Mouse (Mus musculus) c-Kit-positive CD71-positive TER-119-positive erythroid progenitor cells, embryonic 14.5 days (primary cell): Measurements from ENCODE around the gene Adh5.
A peak's percentile ranks its signal among the peaks of the same experiment; 100 is the strongest.

ENCODE experiments used
- DNase-seq: peaks from one replicate; pipeline ENCODE4 v3.0.0-alpha.2; 2013; ENCODE audit warnings: low spot score

The Adh5 gene

DNA sequence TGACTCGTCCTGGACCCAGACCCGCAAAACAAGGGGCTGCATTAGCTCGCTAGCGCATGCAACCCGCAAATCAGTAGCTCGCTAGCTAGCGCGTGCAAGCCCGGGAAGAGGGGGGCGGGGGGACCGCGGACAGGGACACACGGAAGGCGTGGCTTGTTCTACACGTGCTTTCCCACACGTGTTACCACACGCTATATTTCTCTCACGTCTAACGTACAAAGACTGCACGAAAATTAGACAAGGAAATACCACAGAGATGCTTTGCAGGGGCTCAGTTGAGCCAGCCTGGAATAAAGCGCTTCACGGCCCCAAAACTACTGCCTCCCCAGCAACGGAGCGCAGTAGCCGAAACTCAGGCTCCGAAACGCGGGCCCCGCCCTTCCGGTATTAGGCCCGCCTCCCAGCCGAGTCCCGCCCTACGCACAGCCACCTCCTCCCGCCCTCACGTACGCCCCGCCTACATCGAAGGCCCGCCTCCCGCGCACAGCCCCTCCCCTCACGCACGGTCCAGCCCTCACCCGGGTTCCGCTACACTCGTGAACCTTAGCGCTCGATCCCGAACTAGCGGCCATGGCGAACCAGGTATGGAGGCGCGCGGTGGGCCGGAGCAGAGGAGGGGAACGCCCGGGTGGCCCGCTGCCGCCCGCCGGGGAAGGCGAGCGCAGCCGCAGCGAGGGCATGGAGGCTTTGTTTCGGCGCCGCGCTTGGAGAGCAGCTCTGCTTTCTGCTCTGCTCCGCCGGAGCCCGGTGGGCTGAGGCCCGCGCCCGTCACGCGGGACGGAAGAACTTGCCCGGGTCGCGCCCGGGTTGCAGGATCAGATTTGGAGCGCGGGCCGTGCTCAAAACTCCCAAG, at the start of gene Adh5:
Gene Adh5 (plus strand): TSS at position 482 of the 853 bp plus-strand sequence.
- peak; percentile 90 for DNase-seq

DNA sequence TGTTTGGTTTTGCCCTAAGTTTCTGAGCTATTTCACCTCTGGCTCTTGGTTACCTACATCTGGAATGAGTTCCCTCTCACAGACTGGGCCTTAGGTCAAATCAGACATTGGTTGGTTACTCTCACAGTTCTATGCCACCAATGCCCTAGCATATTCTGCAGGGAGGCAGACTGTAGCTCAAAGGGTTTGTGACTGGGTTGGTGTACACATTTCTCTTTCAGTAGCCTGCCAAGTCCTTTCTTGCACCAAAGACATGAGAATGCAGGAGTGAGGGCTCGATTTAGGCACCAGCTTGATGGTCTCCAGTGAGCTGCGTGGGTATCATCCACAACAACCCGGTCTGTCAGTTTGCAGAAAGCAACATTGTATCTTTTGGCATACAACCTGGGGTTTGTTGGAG, 38.0 kb upstream of the Adh5 start:
- DNase-seq: no peak

DNA sequence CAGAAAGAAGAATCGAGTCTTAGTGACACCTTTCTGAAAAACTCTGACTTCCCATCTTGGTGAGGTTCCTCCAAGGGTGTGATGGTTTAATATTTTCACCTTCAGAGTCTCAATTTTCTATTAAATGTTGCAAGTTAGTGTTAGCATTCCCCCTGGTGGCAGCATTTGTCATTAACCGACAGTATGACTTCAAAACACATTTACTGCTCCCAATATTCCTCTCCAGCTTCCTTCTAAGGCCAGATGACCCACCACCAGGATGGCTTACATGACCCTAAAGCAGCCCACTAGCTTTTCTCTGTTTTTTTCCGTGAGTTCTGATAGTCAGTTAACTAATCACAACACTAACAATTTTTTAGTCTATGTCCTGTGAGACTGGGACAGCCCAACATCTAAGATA, 37.6 kb upstream of the Adh5 start:
- DNase-seq: no peak

DNA sequence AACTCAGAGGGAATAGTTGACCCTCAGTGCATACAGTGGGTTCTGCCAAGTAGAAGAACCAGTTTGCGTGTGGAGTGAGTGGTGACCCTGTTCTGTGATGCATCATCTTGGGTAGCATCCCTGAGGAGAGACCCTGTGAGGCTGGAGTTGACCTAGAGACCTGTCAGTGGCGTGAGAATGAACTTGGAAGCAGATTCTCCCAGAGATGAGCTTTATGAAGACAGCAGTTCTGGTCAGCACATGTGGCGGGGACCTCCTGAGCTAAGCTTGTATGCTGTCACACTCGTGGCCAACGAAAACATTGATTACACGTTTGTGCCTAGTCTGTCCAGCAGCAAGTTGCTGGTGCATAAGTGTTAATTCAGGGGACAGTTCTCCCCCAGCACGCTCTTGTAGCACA, 37.1 kb upstream of the Adh5 start:
- DNase-seq: no peak

DNA sequence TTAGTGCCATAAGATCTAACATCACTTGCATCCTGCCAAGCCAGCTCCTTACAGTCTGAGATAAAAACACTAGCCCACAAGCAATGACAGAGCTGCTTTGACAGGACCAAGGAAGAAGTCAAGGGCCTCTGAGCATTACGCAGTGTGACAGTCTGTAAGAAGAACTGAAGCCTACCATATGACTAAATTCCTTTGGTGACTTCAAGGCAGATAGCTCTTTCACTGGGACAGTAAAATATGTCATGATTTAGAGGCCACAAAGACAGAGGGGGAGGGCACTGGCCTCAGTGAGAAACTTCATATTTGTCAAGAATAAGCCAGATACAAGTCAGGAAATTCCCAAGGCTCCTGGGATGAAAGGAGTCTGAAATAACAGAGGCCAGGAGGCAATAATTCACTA, 35.0 kb upstream of the Adh5 start:
- no peak for DNase-seq

DNA sequence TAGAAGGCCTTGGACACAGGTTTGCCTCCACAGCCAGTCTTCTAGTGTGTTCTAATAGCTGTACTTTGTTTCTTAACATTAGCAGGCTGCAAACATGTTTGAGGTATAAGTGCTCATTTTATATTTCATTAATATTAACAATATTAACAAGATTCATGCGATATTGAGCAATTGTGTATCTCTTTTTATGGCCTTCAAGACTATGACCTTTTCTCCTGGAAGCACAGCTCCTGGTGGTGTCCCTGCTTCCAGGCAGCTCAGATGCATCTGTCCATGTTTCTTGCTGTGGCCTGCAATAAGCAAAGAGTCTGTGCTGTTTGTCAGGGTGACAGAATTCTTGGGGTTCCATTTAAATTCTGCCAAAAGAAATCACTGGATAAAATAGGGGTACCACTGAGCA, 33.3 kb upstream of the Adh5 start:
- no peak for DNase-seq

DNA sequence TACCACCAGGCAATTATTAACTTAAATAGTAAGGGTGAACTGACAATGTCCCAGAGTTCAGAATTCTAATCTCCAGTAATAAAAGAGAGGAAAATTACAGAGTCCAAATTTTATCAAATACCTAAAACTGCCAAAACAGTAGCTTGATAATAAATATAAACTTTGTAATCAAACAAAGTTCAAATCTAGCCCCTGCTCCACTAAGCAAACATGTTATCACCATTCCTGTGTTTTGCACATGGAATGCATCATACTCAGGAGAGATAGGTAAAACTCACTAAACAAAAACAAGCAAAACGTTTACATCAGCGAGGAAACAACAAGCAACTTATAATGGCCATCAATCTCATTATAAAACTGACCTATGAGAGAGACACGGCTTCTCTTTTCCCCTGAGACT, 32.7 kb upstream of the Adh5 start:
- DNase-seq: no peak

DNA sequence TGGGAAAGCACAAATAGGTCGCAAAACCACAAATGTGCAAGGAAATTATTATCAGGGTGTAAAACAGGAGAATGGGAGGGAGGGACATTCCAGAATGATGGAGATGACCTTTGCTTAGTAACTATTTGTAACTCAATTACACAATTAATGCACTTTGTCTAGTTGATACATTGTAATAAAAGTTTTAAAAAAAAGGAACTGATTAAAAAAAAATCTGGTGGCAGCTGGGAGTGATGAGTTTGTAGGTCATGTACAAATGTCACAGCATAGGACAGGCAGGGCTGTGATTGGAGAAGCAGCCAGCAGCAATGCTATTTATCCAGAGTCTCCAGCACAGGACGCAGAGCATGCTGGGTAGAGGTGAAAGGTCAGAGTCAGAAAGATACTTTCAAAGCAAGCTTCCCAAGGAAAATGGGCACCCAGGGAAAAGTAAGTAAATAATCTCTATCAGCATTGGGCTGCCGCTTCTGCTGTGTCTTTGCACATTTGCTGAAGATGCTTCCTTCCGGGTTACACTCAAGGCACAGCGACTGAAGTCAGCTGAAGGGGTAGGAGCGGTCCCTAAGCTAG, 27.7 kb upstream of the Adh5 start, which contains the start of gene Adh4:
Gene Adh4 (plus strand): TSS at position 346 of the 570 bp plus-strand sequence.
- no peak for DNase-seq

DNA sequence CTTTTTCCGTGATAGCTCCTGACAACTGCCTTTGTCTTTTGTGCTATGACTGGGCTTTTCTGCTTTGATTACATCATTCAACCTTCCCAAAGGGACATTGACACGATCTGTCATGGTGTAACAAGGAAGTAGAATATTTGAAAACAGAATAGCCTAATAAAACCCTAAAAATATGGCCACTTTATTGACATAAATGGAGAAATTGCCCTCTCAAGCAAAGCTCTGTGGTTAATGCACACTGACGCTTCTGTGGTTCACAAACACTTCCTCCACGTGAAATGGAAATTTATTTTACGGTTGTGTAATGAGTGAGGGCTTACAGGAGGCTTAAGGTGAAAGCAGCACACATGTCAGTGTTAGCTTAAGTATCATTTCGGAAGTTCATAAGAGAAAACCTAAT, 23.5 kb upstream of the Adh5 start:
- no peak for DNase-seq

DNA sequence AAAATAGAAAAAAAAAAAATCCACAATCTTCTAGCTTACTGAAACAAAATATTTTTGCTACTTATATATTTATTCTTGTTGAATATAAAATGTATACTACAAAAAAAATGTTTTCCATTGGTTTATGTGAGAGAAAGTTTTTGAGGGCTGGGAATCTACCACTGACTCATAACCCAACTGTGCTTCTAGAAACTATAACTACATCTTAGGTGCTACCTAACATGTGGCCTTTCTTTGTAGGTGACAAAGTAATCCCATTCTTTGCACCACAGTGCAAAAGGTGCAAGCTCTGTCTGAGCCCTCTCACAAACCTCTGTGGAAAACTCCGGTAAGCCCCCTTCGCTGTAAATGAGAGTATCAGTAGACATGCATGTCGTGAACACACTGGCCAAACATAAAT, 22.5 kb upstream of the Adh5 start:
- DNase-seq: no peak

DNA sequence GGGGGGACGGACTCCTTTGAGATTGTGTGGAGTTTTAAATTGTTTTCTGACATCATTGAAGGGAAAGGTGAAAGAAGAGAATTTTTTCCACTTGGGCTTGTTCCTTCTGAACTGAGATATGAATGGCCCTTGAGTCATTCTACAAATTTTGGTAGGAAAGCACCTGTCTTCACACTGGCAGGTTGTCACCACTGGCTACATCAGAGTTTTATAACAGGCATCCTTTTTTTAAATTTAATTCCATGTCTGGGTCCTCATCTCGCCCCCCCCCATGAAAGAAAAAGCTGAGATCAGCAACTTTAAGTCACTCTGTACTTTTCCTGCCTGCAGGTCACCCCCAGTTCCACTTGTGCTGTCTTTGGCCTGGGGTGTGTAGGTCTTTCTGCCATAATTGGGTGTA, 19.2 kb upstream of the Adh5 start:
- DNase-seq: no peak

DNA sequence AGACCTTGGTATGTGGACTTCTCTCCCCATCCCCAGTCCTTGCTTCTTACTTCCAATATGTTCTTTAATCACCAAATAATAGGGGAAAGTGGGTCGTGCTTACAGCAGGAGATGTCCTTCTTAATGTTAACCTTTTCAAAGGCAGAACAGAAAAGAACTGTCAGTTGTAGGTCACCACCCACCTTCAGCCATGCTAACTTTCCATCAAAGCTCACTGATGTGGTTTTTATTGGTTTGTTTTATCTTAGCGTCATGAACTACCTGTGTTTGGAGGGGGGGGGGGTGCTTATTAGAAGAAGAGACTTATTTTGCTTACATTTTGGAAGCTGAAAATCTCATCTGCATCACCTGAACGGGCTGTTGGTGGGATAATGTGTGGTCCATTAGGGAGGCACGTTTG, 18.6 kb upstream of the Adh5 start:
- DNase-seq: no peak

DNA sequence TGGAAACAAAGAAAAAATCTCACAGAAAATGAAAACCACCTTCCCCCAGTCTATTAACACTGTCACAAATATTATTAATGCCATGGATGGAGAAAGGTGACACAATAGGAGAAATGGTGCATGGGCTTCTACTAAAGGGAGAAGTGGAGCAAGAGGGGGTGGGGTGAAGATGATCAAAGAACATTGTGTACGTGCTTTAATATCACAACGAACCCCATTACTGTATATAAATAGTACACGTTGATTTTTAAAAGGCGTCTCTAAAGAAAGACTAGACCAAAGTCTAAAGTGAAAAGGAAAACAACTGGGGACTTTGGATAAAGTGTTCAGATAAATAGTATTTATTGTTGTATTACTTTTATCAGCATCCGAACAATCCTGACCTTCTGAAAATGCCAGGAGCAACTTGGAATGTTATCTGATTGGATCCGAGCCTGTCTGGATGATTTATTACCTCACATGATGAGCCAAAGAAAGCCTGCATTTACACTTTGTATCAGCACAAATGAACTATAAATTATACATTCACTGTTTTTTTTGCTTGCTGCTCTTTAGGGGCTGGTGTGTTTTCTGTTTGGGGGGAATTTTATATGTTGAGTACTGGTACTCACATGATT, 12.4 kb upstream of the Adh5 start:
- no peak for DNase-seq

DNA sequence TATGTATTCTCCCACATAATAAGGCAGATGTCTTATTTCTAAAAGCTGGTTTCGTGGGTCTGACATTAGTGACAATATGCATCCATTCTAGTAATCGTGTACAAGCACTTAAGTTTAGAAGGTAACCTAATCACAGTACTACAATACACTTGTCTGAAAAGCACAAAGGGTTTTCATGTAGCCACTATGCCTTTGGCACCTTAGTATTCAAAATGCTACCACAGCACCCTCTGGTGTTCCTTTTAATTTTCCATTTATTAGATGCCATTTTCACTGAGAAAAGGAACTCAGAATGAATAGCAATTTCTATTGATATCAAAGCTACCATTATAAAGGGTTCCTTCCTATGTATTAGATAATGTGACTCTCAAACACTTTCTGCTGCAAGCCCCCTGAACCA, 11.1 kb upstream of the Adh5 start:
- DNase-seq: no peak

DNA sequence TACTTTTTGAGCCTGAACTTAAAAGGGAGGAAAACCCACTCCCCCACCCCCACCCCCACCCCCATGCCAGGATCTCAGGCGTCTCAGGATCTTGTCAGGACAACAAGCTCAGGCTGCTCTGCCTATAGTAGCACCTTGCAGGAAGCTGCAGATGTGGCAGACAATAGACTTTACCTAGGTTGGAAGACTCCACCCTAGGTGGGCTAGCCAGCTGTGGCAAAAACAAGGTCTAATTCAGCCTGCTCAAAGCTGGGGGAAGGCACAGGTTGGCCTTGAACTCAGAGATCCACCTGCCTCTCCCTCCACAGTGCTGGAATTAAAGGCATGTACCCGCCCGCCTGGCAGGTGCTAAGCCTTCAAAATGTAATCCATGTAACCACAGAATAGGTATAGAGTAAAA, 4.2 kb upstream of the Adh5 start:
- no peak for DNase-seq

DNA sequence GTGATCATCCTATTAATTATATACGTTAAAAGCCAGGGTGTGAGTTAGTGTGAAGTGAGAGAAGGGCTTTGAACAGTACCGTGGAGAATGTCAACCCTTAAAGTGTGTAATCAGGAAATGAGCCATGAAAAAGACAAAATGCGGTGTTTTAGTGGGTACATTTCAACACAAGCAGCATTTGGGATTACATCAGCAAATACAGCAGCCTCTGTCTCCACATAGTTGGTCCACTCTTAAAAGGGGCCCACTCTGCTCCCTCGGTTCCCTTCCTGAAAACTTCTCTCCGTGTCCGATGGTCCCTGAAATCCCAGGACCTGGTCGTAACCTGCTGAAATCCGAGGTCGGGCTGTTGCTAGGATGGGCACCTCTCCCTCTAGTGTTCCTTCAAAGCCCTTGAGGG, 690 bp upstream of the Adh5 start:
- no peak for DNase-seq

DNA sequence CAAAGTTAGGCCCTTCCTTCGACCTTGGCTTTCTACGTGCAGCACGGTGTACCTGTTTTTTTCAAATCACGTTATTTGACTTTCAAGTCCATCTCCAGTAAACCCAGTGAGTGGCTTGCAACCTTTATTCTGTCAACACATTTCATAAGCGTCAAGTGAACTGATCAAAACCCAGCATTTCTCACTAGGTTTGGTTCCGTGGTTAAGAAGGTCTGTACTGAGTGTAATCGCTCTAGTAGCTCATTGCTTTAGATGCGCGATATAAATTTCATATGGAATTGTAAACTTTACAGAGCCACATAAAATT, 525 bp downstream of the Adh5 start:
- peak; percentile 29 for DNase-seq

DNA sequence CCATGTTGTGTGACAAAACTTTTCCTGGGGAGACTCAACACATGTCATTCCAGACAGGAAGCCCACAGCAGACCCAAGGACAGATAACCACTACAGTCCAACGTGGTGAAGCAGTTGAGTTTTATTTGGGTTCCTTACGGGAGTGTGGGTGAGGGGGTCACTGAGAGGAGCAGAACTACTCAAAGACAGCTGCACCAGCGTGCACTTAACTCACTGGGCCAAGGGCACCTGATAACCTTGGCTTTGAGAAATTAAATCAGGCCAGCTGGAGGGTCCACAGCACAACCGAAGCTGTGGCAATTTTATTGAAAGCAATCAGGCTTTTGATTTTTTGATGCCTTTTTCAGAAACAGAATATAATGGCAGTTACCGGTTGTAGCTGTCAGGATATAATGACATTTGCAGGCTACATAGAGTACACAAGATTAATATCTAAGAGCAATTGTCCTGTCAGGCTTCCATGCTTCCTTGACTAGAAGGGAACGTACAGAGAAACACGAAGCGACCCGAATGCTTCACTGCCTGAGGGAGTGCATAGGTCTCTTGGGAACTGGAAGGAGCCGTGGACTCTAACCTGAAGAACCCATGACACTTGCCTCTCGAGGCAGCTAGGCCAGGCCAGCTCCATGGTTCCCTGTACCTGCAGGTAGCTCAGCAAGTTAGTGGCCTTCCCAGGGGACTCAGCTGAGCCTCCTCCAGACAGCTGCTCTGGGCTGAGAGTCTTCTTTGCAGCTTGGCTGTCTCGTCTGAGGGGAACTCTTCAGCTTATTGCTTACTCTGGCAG, 5.4 kb downstream of the Adh5 start:
- no peak for DNase-seq

DNA sequence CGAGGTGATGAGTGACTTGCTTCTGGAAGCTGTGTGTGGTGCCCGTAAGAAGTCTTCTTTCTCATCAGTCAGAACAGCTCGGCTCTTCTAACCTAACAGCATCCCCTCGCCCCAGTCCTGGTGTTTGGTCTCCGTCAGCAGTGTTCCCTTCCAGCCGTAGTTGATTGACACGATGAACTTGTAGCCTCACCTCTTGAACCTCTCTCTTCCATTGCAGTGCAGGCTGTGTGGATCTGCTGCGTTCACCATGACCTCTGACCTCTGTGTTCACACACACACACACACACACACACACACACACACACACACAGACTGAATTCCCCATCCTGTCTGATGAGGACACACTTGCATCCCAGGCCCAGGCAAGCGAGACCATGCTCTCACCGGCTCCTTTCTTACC, 9.3 kb downstream of the Adh5 start:
- no peak for DNase-seq

DNA sequence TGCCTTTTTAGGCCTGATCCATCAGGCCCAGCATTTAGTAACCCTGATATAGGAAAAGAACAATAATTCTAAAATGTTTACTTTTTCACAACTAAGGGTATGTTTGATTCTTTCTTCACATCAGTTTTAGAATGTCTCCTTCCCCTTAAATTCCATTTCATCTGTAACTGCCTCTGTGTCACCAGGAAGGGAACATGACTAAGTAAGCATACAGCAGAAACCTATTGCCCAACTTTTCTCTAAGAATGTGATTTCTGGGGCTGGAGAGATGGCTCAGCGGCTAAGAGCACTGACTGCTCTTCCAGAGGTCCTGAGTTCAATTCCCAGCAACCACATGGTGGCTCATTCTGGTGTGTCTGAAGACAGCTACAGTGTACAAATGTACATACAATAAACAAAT, 11.3 kb downstream of the Adh5 start:
- DNase-seq: no peak

DNA sequence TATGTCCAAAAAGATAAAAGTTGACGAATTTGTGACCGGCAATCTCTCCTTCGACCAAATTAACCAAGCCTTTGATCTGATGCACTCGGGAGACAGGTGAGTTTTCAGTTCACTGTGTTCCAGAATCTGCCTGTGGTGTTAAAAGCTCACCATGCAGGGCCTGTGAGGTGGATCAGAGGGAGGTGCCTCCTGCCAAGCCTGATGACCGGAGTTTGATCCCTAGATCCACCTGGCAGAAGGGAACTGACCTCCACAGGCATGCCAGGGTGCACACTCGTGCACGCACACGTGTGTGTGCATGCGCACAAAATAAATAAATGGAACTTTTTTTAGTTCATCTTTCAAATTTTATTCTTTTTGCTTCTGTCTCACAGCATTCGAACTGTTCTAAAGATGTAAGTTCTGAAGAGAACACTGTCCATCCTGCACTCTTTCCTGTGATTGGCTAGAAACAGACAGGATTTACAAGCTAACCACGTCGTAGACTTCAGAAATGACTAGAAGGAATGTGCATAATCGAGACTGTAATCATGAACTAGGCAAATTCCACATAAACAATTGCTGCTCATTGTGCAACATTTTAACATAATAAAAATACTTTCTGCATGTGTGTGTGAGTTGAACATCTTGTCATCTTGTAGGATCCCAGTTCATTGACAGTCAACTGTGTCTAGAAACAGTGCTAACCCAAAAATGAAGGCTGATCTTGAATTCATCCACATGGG, 12.0 kb downstream of the Adh5 start:
- no peak for DNase-seq

DNA sequence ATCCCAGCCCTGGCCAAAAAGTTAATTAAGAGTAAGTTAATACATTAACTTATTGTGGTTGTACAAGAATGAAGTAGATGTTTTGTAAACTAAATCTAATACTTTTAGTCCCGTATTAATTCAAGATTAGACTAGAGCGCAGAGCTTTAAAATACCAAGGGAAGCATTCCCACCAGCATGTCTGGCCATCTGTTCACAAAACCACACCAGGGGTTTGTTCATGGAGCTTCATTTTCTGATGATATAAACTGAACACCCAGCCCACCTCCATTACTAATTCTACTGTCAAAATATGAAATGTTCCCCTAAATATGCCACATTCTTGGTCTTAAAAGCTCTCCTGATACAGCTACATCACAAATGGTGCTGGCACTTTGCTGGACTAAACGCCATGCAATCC, 15.5 kb downstream of the Adh5 start:
- DNase-seq: no peak
